Mouse (Mus musculus): ENCODE data around the gene Usp35.

The Usp35 gene

DNA sequence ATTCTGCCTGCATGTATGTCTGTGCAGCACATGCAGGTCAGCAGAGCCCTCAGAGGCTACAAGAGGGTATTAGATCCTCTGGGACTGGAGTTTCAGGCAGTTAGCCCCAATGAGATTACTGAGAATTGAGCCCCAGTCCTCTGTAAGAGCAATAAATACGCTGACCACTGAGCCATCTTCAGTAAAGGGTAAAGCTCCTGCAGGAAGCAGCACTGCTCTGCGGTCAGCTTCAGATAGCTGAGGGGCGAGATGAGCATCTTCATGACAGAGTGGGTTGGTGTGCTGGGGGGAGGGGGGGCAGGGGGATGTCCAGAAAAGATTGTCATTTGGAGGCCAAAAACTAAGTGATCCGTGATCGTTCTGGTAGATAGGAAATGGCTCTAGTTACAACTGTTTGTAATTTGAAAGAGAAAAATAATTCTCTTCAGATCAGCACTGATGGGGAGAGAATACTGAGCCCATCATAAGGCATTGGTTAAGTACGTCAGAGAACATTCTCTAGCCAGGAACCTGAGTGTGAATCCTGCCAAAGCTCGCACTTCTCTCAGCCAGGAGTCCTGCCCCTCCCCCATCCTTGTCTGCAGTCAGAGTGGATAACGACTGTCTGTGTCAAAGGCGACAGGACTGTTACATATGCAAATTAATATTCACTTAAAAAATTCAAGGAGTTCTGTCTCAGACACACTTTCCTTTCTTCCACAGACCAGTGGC, 14.4 kb upstream of the Usp35 start:
- no peak for DNase-seq

DNA sequence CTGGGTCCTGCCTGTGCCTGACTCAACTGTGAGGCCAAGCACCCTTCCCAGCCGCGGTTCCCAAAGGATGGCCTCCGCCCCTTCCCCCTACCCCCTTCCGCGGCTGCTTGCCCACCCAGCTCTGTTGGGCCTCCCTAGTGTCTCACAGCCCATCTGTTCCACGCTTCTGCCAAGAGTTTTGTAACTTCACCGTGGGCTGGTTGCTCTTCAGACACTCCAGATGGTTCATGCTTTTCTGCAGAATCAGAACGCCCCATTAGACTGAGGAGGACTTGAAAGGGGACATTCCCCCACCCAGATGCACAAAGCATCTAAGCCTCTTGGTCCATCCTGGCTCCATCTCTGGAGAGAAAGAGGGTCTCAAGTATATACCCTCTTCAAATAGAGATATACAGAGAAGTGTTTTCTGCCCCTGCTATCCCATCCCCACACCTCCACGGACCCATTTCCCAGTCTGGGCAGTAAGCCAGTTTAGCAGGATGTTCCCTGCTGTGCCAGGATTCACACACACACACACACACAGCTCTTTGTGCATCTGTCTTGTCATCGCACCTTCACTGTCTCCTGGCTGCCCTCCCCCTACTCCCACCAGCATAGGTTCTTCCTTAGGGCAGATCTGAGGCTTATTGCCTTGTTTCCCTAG, 13.5 kb upstream of the Usp35 start:
- peak; percentile 91 for DNase-seq

DNA sequence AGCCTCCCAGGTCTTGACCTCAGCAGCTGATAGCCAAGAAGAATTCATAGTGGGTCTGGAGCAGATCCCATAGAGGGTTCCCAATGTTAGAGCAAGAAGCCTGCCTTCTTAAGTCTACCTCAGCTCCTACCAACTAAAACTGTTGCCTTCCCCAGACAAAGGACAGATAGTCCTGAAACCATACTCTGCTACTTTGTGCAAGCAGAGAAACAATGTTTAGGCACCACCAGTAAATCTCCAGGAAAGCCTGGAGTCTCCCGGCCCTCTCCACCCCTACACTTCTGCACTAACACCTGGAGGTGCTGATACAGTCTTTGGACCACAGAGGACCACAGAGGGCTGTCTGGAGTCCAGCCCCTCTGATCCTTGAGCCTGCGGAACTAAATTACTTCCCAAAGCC, 12.8 kb upstream of the Usp35 start:
- DNase-seq = no peak

DNA sequence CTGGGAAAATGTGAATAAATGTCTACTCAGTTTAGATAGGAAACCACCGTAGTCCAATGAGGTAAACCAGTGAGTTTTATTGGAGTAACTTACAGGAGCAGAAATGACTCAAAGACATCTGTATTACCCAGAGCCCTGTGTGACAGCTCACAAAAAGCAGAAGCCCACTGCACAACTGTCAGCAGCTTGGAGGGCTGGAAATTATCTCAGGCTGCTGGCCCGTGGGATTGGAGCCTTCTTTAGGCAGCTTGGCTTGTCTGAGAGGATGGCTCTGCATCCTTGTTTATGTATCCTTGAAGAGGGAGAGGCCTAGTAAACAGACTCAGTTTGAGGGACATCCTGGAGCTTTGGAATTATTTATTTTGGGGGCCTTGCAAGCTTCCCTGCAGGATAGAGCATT, 11.1 kb upstream of the Usp35 start:
- DNase-seq = no peak

DNA sequence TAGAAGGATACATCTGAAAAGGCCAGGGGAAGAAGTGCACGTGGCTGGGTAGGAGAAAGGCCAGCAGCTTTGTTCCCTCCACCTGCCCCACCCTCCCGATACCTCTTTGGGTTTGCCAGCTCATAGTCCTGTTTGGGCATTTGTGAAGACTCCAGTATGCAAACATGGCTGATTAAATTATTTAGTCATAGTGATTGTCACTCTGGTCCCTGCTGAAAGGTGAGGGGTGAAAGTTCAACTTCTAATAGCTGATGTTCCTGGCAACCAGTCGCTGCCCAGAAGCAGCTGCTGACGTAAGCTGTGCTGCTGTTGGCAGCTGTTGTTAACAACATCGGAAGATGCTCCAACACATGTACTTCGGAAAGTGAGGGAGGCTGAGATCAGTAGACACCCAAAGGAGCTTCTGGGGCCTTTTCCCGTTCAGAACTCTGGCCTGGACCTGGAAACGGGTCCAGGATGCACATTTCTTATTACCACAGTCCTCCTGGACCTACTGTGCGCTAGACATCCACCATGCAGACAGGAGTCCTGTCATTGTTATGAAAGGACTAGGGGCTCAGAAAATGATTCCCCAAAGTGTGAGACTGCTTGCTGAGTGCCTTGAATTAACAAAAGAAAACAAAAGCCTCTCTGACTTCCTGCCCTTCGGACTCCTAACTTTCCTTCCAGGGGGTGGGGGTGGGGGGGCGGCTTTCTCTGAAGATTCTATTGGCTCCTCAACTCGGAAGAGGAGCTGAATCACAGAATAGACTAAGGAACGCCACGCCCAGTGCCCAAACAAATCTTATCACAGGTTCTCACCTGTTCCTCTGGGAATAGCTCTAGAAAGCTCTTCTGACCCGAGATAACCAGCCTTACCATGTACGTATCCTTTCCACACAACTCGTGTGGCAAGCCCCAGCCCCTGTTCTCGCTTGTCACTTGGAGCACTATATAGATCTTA, 9.4 kb upstream of the Usp35 start:
- no peak for DNase-seq

DNA sequence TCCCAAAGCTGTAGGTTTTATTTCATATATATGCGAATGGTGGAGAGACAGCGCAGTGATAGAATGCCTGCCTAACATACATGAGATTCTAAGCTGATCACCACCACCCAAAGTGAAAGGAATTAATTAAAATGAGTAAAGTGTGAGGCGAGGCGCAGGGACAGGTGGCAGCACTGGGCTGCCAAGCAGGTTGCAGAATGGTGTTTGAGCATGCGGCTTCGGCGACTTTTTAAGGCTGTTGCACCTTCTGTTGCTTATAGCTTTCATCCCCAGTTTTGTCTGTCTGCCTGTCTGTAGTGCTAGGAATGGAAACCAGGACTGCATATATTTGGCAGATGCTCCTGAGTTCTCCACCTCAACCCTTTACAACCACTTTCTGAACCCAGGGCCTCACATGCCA, 7.8 kb upstream of the Usp35 start:
- no peak for DNase-seq

DNA sequence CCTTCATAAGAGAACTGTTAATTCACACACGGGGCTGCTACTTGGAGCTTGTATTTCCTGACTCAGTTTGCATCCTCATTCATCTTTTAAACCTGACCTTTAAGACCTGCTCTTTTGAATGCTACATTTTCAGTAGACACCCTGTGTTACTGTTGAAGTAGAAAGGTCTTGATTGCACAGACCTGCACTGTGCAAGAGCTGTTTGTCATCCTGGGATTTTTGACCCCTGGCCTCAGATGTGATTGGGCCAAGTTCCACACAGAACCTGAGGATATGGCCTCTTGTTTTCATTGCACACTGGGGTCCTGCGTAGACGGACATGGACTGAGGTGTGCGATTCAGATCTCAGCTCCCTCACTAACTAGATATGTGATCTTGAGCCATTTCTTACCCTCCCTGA, 6.8 kb upstream of the Usp35 start:
- no peak for DNase-seq

DNA sequence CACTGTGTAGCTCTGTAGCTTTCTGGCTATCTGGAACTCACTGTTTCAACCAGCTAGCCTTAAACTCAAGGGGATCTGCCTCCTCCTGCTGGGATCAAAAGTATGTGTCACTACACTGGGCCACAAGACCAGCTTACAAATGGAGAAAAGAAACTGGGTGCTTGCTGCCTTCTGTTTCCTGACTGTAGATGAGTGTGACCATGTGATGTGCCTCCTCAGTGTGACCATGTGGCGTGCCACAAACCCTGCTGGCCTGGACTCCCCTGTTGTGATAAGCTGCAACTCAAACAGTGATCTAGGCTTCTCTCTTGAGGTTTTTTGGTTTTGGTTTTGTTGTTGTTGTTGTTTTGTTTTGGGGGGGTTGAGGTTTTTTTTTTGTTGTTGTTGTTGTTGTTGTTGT, 4.9 kb upstream of the Usp35 start:
- DNase-seq = no peak

DNA sequence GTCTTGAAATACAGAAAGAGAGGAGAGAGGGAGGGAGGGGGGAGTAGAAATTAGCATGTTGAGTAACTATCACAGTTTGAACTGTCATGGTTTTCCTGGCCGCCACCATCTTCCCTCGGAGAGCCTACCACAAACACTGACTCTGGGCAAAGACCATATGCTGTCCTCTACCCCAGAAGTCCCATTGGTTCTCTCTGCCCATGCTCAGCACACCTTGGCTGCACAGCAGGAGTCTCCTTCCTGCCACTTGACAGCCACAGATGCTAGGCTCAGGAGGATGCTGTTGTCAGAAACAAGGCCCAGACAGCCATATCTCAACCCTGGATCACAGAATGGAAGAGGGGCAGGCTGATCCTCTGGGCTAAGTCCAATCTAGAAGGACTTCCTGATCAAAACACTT, 2.6 kb upstream of the Usp35 start:
- no peak for DNase-seq

DNA sequence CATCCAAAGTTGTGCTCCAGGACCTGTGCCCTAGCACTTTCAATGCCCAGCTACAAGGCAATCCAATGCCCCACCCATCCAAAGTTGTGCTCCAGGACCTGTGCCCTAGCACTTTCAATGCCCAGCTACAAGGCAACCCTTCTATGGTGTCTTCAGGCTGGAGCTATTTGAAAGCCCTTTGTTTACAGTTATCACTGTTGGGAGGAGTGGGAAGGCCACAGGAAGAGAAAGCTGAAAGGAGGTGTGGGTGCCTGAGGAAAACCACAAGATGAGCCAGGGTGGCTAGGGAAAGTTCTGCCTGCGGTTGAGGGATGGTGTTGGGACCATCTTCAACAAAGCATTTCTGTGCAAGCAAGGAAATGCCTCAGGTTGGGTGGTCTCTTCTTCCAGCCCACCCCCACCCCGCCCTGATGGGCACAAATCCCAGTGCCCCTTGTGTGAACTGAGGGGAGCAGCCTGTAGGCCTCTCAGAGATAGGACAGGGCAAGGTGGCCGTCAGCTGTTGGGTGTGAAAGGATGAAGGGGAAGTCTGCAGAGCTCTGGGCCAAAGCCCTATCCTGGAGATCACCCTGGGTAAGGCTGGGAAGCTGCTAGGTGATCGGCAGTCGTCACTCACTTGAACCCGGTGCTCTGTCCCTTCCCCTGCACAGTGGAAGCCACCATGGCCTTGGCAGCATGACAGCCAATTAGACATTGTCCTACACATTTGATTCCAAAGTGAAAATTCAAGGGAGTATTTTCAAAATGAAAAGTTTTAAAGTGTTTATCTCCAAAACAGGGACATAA, 1.5 kb upstream of the Usp35 start:
- DNase-seq = no peak

DNA sequence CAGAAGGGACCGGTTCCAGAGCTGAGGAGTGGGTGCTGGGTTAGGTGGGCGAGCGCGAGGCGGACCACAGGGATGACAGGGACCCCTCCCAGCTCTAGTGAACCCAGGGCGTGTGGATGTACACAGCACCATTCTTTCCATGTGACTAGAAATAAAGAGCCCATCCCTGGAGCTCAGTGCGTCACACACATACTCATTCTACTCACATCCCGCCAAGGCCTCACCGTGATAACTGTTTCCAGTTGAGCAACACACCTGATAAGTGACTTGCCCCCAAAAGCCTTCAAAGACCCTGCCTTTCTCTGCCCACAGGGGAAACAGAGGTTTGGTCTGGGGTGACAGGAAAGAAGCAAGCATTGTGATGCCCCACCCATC, 834 bp upstream of the Usp35 start:
- DNase-seq = no peak

DNA sequence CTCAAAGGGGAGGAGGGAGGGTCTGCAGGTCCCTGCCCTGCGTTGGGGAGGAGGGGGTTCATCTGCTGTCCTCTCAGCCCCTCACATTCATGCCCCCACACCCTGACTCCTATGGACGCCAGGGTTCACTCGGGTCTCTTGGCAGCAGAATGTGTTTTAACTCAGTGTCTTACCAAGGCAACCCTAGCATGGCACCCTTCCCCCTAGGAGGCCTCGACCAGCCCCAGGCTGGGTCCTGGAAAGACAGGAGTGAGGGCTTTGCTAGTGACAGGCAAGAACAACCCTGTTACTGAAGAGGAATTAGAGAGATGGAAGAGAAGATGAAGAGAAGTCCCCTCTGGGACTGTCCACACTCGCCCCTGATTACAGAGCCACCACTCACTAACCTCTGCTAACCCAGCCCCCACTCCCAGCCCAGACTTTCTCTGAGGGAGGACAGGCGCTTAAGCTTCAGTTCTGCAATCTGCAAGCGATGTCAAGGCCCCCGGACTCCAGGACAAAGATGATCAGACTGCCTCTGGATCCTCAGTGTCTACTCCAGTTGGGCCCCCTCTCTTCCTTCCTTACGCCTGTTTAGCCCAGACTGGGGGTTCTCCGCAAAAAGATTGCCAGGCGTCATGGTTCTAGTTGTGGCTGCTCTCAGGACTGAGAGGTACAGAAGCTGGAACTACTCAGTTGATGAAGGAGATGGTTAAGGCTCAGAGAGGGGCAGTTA, 732 bp downstream of the Usp35 start:
- DNase-seq = no peak

DNA sequence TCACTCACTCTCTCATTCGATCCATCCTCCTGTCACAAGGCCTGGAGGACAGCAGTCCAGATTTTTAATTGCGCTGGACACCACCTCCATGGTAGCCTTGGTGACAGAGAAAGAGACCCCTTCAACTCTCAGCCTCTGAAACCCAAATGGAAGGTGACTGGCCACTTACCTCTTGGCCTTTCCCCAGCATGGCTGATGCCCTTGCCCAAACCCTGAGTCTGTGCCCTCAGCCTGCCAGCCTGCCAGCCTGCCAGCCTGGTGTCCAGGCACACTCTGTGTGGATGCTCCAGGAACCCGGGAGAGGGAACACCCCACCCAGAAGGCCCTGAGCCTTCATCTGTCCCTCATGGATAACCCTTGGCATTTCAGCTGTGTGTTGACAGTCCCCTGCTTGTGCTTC, 2.1 kb downstream of the Usp35 start:
- DNase-seq = no peak

DNA sequence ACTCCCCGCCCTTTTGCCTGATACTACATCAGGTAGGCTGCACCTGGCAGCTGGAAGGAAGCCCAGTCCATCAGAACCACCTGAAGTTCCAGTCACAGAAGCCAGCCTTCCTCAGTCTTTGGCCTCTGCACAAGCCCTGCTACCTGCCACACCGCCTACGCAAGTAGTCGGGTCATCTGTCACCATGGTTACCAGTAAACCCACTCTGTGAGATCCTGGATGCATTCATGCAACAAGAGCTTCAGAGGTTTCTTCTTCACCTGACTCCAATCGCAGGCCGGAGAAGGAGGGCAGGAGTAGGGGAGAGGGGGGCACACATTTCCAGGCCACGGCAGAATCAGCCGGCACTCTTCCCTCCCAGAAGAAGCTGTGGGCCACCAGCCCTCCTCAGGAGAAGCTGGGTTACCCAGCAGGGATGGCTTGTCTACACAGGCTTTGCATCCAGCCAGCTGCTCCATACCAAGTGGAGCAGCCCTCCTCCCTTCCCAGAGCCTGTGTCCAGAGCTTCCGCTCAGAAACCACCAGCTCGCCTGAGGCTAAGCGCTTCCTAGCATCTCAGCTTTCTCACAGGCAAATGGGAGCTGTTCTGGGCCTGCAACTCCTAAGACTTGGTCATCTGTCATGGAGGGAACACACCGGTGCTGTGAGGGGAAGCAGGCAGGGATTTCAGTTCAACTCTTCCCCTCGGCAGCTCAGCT, 2.8 kb downstream of the Usp35 start:
- peak; percentile 25 for DNase-seq

DNA sequence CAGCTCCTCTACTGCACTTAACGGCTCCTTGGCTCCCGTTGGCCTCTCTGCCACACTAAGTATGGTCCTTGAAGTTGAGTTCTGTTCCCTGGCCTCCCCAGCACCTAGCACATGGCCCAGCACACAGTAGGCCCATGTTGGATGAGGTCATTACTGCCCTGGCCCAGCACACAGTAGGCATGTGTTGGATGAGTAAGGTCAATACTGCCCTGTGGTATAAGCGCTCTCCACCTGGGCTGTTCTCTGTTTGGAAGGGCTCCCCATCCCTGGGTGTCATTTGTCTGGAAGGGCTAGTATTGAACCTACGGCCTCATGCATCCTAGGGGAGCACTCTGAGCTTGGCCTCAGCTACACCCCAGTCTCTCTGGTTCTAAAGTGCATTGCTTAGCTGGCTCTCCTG, 4.4 kb downstream of the Usp35 start:
- no peak for DNase-seq

DNA sequence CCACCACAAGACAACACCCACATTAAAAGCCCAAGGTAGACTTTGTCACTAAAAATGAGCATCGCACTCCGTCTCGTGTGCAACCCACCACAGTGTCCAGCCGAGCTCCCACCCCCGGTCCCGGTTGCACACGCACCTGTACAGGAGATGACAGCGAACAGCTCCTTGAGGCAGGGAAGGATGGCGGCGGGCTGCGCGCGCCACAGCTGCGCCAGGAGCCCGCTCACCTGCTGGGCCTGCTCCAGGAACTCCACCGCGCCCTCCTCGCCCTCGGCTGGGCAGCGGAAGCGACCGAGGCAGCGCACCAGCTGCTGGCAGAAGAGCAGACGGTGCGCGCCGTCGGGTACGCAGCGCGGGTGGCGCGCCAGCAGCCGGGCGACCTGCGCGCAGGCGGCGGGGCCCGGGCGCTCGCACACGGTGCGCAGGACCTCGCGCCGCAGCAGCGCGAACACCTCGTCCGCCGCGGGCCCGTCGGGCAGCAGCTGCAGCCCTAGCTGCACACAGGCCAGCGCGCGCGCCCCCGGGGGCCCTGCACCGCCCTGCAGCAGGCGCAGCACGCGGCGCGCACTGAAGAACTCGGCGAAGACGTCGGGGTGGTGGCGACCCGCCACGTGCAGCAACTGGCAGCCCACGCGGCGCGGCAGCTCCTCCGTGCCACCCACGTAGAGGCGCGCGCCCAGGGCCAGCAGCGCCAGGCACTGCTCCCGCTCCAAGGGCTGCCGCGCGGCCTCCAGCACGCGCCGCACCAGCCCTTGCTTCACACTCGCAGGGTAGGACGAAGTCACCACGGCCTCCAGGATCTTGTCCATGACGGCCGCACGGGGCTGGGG, 6.4 kb downstream of the Usp35 start:
- DNase-seq = peak; percentile 67

DNA sequence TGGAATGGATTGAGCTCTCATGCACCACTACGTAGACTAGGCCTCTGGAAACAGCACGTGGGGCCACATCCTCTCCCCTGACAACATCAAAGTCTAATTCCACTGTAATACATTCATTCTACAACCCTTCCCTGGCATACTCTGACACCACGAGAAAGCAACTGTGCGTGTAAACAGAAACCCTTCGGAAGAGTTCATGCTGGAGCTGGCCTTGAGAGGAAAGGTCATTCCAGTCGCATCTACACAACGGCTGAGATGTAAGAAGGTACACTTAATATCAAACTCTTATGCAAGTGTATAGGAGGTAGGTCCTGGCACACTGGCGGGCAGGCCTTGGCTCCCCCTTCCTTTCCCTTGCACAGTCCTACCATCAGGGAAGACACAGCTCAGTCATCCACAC, 7.5 kb downstream of the Usp35 start:
- DNase-seq = no peak

DNA sequence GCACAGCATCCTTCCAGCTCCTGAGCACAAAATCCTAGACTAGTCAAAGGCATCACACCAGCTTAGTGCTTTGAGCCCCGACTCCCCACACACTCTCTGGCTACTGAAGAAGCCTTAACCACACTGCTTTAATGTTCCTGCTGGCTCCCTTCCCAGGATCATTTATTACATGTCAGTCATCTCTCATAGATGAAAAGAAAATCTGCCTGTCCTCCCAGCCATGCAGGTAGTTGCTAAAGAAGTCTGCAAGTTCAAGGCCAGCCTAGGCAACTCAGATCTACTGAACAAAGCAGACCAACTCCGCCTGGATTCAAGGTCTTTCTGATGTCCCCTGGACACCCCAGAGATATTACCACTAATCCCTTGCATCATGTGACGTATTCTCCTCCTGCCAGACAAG, 14.1 kb downstream of the Usp35 start:
- no peak for DNase-seq

DNA sequence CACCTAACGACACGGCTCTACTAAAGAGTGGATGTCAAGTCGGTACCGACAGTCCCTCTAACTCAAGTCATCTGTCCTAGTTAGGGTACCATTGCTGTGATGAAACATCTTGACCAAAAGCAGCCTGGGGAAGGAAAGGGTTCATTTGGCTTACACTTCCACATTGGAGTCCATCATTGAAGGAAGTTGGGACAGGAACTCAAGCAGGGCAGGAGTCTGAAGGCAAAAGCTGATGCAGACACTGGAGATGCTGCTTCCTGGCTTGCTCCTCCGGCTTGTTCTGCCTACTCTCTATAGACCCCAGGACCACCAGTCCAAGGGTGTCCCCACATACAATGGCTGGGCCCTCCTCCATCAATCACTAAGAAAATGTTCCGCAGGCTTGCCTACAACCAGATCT, 16.2 kb downstream of the Usp35 start:
- no peak for DNase-seq

DNA sequence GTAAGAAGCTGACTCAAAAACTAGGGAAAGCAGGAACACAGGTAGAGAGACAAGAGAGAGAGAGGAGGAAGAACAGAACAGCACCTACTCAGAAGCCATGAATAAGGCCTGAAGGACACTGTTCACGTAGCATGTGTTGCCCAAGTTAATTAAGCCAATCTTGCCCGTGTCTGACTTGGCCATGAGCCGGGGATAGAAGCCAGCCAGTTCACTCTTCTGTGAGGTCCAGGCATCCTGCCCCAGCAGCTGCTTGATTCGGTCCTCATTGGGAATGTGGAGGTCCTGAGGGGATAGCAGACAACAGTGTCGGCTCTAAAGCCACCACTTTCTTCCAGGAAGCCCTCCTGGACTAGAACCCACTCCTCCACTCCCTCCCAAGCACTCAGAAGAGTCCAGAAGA, 17.2 kb downstream of the Usp35 start:
- no peak for DNase-seq
